Mouse (Mus musculus): ENCODE data around the gene Cdc37l1. TPM values are rescaled to one million over a fixed set of nuclear protein-coding genes. Genes with fewer than 3 reads are reported as not detected.

Cdc37l1 gene
- polyA plus RNA-seq, 1 experiment from 2014 or later = 43.9 TPM

DNA sequence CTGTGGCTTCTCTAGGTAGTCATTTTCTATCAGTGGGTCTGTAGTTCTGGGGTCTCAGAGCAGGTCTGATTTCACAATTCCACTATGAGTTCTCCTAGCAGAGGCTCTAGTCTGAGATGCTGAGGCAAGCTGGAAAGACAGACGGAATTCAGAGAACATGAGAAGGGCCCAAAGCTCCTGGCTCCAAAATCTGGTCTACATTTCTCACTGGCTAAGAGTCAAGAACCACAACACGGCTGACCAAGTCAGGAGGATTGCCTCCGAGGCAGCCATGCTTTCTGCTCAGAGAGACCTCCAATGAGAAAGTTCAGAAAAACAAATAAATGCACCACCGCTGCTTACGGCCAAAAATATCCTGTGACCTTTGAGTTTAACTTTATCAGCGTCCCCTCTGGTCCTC lies 64.4 kb downstream of the Cdc37l1 start:
- no peak for DNase-seq (ENCODE audit: low spot score)
- 83% methylated on average over 6 of the region's 6 CpGs for WGBS
- no peak overlapping the region for H3K4me2 ChIP-seq (ENCODE audit: low read depth, severe bottlenecking)

DNA sequence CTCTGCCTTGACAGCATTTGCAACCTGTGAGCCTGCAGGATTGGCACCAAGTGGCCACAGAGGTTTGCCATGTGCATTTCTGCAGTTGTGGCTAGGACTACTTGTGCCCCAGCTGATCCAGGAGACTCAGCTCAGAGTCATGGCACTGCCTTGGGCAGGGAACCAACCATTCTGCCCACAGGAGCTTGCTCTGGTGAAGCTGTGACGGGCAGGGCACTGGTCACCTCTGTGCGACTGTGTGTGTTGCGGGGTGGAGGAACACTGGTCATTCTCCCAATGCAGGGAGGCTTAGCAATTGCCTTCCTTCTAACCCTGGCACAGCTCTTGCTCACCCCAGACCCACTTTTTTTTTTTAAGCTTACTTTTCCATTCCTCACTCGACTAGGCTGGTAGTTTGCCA lies 65.3 kb downstream of the Cdc37l1 start:
- no peak overlapping the region for H3K9ac ChIP-seq (ENCODE audit: low read length)

More for the DNA sequence above, 64.4 kb downstream of the Cdc37l1 start:
- Histone ChIP-seq H3K27me3 (ENCODE audit: control insufficient read depth, insufficient read depth, low read length) (no peaks in the 10 kb centered on the region), H3K36me3 (ENCODE audit: control insufficient read depth, insufficient read depth, low read length) (no peaks in the 10 kb centered on the region), H3K27ac (replicated peaks; ENCODE audit: low read depth, low read length) (no peak overlapping the region), H3K4me1 (ENCODE audit: control insufficient read depth, insufficient read depth, low read length) (no peaks in the 10 kb centered on the region), H3K9me3 (ENCODE audit: control insufficient read depth, low read length) (no peaks in the 10 kb centered on the region), H3K4me3 (ENCODE audit: low read depth, low read length) (no peak overlapping the region), H3K9ac (ENCODE audit: low read length) (no peak overlapping the region)
- no peak for ATAC-seq (ENCODE audit: insufficient number of reproducible peaks, low FRiP score, low TSS enrichment, low read depth)

DNA sequence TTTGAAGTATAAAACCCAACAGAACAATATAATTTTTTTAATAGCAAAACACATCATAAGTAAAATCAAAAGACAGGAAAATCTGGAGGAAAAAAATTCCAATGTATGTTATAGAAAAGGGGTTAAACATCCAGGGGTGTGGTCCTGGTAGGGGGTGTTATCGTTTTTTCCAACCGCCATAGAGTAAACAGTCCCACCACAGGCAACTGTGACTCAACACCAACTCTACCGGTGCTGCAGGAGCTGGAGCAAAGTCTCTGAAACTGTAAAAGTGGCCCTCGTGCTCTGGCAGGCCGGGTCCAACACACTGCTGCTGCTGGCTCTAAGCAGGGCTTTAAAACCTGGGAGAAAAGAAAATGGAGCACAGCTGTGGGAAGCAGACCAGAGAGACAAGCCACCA lies 68.6 kb downstream of the Cdc37l1 start:
- WGBS = 83% methylated on average over 5 of the region's 5 CpGs
- H3K4me3 ChIP-seq (ENCODE audit: low read depth, low read length) = no peak overlapping the region
- no peaks in the 10 kb centered on the region for H3K4me1 ChIP-seq (ENCODE audit: control insufficient read depth, insufficient read depth, low read length)
- H3K4me2 ChIP-seq (ENCODE audit: low read depth, severe bottlenecking) = no peak overlapping the region
- ATAC-seq (ENCODE audit: insufficient number of reproducible peaks, low FRiP score, low TSS enrichment, low read depth) = no peak
- no peaks in the 10 kb centered on the region for H3K27me3 ChIP-seq (ENCODE audit: control insufficient read depth, insufficient read depth, low read length)
- no peak overlapping the region for H3K9ac ChIP-seq (ENCODE audit: low read length)
- no peak overlapping the region for H3K27ac ChIP-seq (replicated peaks; ENCODE audit: low read depth, low read length)
- H3K36me3 ChIP-seq (ENCODE audit: control insufficient read depth, insufficient read depth, low read length) = no peaks in the 10 kb centered on the region
- no peak for DNase-seq (ENCODE audit: low spot score)
- H3K9me3 ChIP-seq (ENCODE audit: control insufficient read depth, low read length) = no peaks in the 10 kb centered on the region

More for the DNA sequence above, 65.3 kb downstream of the Cdc37l1 start:
- Histone ChIP-seq H3K27me3 (ENCODE audit: control insufficient read depth, insufficient read depth, low read length) (no peaks in the 10 kb centered on the region), H3K4me1 (ENCODE audit: control insufficient read depth, insufficient read depth, low read length) (no peaks in the 10 kb centered on the region), H3K4me3 (ENCODE audit: low read depth, low read length) (no peak overlapping the region), H3K36me3 (ENCODE audit: control insufficient read depth, insufficient read depth, low read length) (no peaks in the 10 kb centered on the region), H3K9me3 (ENCODE audit: control insufficient read depth, low read length) (no peaks in the 10 kb centered on the region), H3K4me2 (ENCODE audit: low read depth, severe bottlenecking) (no peak overlapping the region), H3K27ac (replicated peaks; ENCODE audit: low read depth, low read length) (no peak overlapping the region)
- 85% methylated on average over 4 of the region's 4 CpGs for WGBS
- DNase-seq (ENCODE audit: low spot score) = no peak
- ATAC-seq (ENCODE audit: insufficient number of reproducible peaks, low FRiP score, low TSS enrichment, low read depth) = no peak

DNA sequence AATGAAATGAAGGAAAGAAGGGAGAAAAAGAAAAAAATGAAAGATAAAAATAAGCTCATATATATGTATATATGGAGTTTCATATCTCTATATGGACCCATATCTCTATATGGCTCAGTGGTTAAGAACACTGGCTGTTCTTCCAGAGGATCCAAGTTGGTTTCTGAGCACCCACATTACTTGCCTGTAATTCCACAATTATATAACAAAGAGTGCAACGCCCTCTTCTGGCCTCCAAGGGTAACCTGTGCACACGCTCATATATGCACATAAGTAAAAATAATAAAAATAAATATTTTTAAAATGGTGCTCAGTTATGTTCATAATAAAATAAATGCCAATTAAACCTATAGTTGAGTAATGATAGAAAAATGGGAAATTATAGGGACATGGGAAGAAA lies 69.5 kb downstream of the Cdc37l1 start:
- no peak overlapping the region for H3K9ac ChIP-seq (ENCODE audit: low read length)
- DNase-seq (ENCODE audit: low spot score) (no peak), ATAC-seq (ENCODE audit: insufficient number of reproducible peaks, low FRiP score, low TSS enrichment, low read depth) (no peak)
- H3K27me3 ChIP-seq (ENCODE audit: control insufficient read depth, insufficient read depth, low read length) = no peaks in the 10 kb centered on the region
- no peaks in the 10 kb centered on the region for H3K36me3 ChIP-seq (ENCODE audit: control insufficient read depth, insufficient read depth, low read length)
- no peak overlapping the region for H3K4me2 ChIP-seq (ENCODE audit: low read depth, severe bottlenecking)
- 82% methylated on average over 2 of the region's 2 CpGs for WGBS
- no peaks in the 10 kb centered on the region for H3K4me1 ChIP-seq (ENCODE audit: control insufficient read depth, insufficient read depth, low read length)
- H3K9me3 ChIP-seq (ENCODE audit: control insufficient read depth, low read length) = no peaks in the 10 kb centered on the region
- H3K27ac ChIP-seq (replicated peaks; ENCODE audit: low read depth, low read length) = no peak overlapping the region
- H3K4me3 ChIP-seq (ENCODE audit: low read depth, low read length) = no peak overlapping the region

DNA sequence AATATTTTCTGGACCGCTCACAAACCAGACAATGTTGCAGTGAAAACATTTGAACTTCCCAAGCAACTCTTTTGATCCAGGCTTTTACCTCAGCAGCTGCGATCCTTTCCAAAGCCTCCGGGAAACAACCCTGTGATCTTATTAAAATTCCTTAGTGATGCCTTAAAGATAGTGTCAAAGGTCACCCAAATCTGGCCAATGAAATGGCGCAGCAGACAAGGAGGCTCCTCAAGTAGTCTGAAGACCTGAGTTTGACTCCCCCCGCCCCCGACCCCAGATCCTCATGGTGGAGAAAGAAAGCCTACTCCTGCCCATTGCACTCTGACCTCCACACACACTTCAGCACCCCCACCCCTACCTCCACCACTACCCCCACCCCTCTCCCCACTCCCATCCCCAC lies 70.1 kb downstream of the Cdc37l1 start:
- DNase-seq (ENCODE audit: low spot score) (no peak), ATAC-seq (ENCODE audit: insufficient number of reproducible peaks, low FRiP score, low TSS enrichment, low read depth) (0 out of 2 replicates have a peak, but pooled peaks have one; percentile 8)
- Histone ChIP-seq H3K36me3 (ENCODE audit: control insufficient read depth, insufficient read depth, low read length) (no peaks in the 10 kb centered on the region), H3K9ac (ENCODE audit: low read length) (no peak overlapping the region), H3K27me3 (ENCODE audit: control insufficient read depth, insufficient read depth, low read length) (no peaks in the 10 kb centered on the region), H3K9me3 (ENCODE audit: control insufficient read depth, low read length) (no peaks in the 10 kb centered on the region), H3K4me2 (ENCODE audit: low read depth, severe bottlenecking) (no peak overlapping the region), H3K4me1 (ENCODE audit: control insufficient read depth, insufficient read depth, low read length) (no peaks in the 10 kb centered on the region), H3K4me3 (ENCODE audit: low read depth, low read length) (no peak overlapping the region), H3K27ac (replicated peaks; ENCODE audit: low read depth, low read length) (no peak overlapping the region)
- WGBS = 20% methylated on average over 6 of the region's 6 CpGs

DNA sequence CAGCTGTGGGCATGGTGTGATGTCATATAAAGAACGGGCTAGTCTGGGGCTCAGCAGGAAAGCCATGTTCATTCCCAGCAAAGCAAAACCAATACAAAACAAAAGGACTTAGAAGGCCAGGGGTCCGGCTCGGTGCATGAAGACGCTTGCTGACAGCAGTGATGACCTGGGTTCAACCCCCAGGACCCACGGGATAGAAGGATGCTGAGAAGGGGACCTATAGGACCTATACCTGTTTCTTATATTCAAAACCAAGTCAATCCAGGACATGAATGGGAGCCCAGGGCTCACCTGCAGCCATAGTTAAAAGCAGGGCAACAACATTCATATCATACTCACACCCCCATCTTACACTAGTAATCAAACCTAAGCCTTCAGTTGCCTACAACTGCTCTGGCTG lies 72.9 kb downstream of the Cdc37l1 start:
- H3K4me2 ChIP-seq (ENCODE audit: low read depth, severe bottlenecking) = no peak overlapping the region
- no peaks in the 10 kb centered on the region for H3K4me1 ChIP-seq (ENCODE audit: control insufficient read depth, insufficient read depth, low read length)
- no peaks in the 10 kb centered on the region for H3K36me3 ChIP-seq (ENCODE audit: control insufficient read depth, insufficient read depth, low read length)
- H3K27ac ChIP-seq (replicated peaks; ENCODE audit: low read depth, low read length) = no peak overlapping the region
- 81% methylated on average over 5 of the region's 5 CpGs for WGBS
- H3K9ac ChIP-seq (ENCODE audit: low read length) = no peak overlapping the region
- no peak for ATAC-seq (ENCODE audit: insufficient number of reproducible peaks, low FRiP score, low TSS enrichment, low read depth)
- H3K27me3 ChIP-seq (ENCODE audit: control insufficient read depth, insufficient read depth, low read length) = no peaks in the 10 kb centered on the region
- H3K4me3 ChIP-seq (ENCODE audit: low read depth, low read length) = no peak overlapping the region
- no peak for DNase-seq (ENCODE audit: low spot score)
- H3K9me3 ChIP-seq (ENCODE audit: control insufficient read depth, low read length) = no peaks in the 10 kb centered on the region

DNA sequence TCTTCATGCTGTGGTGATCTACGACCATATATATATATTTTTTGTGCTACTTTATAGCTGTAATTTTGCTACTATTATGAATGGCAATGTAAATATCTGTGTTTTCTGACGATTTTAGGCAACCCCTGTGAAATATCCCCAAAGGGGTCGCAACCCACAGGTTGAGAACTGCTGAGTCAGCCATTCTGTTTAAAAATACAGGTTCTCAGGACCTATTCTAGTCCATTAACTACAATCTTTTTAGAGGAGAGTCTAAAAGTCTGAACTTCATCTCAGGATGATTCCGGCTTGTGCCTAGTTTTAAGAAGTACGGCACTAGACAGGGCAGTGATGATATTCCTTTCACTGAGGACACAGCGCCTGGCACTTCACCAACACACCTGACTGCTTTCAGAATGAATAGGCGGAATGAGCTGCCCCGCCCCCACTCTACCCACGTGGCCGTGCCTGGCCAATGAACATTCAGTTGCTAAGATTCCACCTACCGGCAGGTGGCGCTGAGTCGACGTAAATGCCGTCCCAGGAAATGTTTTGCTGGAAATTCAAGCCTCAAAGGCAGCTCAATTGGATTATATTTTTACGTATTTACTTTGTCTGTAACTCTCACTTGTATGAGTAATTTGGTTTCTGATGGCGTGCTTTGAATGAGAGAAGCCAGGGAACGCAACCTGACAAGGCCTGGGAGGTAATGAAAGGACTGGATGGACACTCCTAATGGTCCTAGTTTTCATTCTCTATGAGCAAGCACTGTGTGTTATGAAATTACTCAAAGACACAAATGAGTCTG lies 73.6 kb downstream of the Cdc37l1 start:
- peak overlapping the region; percentile 23; the same call in 1 of the 2 replicates for H3K4me2 ChIP-seq (ENCODE audit: low read depth, severe bottlenecking)
- no peaks in the 10 kb centered on the region for H3K4me1 ChIP-seq (ENCODE audit: control insufficient read depth, insufficient read depth, low read length)
- H3K9me3 ChIP-seq (ENCODE audit: control insufficient read depth, low read length) = no peaks in the 10 kb centered on the region
- H3K36me3 ChIP-seq (ENCODE audit: control insufficient read depth, insufficient read depth, low read length) = no peaks in the 10 kb centered on the region
- no peak overlapping the region; the same call in 1 of the 2 replicates for H3K27ac ChIP-seq (replicated peaks; ENCODE audit: low read depth, low read length)
- peak; percentile 97 for DNase-seq (ENCODE audit: low spot score)
- peak; percentile 69; the same call in 1 of the 2 replicates for ATAC-seq (ENCODE audit: insufficient number of reproducible peaks, low FRiP score, low TSS enrichment, low read depth)
- H3K4me3 ChIP-seq (ENCODE audit: low read depth, low read length) = no peak overlapping the region
- no peaks in the 10 kb centered on the region for H3K27me3 ChIP-seq (ENCODE audit: control insufficient read depth, insufficient read depth, low read length)
- 17% methylated on average over 18 of the region's 18 CpGs for WGBS
- H3K9ac ChIP-seq (ENCODE audit: low read length) = no peak overlapping the region

DNA sequence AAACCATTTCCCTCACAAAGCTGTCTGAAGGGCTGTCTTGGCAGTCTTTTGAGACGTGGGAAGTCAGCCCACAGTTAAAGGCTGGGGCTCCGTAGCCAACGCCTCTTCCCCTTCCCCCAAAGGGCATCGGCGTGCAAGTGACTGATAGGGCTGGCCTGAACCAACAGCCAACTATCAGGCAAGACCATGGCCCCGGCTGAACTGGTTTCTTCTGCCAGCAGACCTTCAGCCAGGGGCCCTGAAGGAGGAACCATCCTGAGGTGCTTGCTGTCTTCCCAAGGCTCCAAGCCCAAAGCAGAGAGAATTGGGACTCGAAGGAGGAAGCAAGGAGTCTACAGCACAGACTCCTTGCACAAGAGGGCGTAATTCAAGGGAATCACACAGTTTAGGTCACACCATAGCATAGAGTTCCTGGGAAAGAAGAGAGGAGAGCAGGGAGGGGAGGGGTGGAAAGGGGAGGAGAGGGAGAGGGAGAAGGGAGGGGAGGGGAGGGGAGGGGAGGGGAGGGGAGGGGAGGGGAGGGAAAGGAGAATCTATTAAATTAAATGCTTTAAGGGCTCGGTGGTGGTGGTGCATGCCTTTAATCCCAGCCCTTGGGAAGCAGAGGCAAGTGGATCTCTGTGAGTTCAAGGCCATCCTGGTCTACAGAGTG lies 74.4 kb downstream of the Cdc37l1 start:
- Histone ChIP-seq H3K27me3 (ENCODE audit: control insufficient read depth, insufficient read depth, low read length) (no peaks in the 10 kb centered on the region), H3K36me3 (ENCODE audit: control insufficient read depth, insufficient read depth, low read length) (no peaks in the 10 kb centered on the region), H3K4me1 (ENCODE audit: control insufficient read depth, insufficient read depth, low read length) (no peaks in the 10 kb centered on the region), H3K27ac (replicated peaks; ENCODE audit: low read depth, low read length) (no peak overlapping the region; the same call in 1 of the 2 replicates), H3K4me3 (ENCODE audit: low read depth, low read length) (no peak overlapping the region), H3K4me2 (ENCODE audit: low read depth, severe bottlenecking) (no peak overlapping the region), H3K9me3 (ENCODE audit: control insufficient read depth, low read length) (no peaks in the 10 kb centered on the region), H3K9ac (ENCODE audit: low read length) (no peak overlapping the region)
- ATAC-seq (ENCODE audit: insufficient number of reproducible peaks, low FRiP score, low TSS enrichment, low read depth) = no peak
- no peak for DNase-seq (ENCODE audit: low spot score)
- 68% methylated on average over 9 of the region's 9 CpGs for WGBS

Data from limb, embryonic 11.5 days (tissue).